Mouse (Mus musculus) midbrain, embryonic 14.5 days (tissue): ENCODE data around the gene Olfr678. TPM values are rescaled to one million over a fixed set of nuclear protein-coding genes. Genes with fewer than 3 reads are reported as not detected.

Experiments used
- polyA plus RNA-seq: library from polyadenylated mRNA; unstranded; fragments of >200 nt; fragmentation: Nextera tagmentation; extraction: Ambion mirVana; gene quantifications from 2 replicates; pipeline ENCODE4 v1.2.1, GENCODE M21; 2014

The Olfr678 gene
- polyA plus RNA-seq, 1 experiment from 2014 or later = not detected

Other genes starting within 250 kb of the Olfr678 start
- gene Usp17lb, start 221.9 kb upstream of the Olfr678 start, polyA plus RNA-seq = not detected in 2 replicates
- gene Usp17la, start 207.5 kb upstream of the Olfr678 start, polyA plus RNA-seq = not detected in 2 replicates
- gene Olfr665, start 186.4 kb upstream of the Olfr678 start, polyA plus RNA-seq = not detected in 2 replicates
- not detected in 2 replicates for gene Olfr666, start 168.5 kb upstream of the Olfr678 start, polyA plus RNA-seq
- gene Olfr667, start 143.0 kb upstream of the Olfr678 start, polyA plus RNA-seq = not detected in 2 replicates
- not detected in 2 replicates for gene Olfr668, start 136.4 kb upstream of the Olfr678 start, polyA plus RNA-seq
- not detected in 2 replicates for gene Olfr669, start 130.2 kb upstream of the Olfr678 start, polyA plus RNA-seq
- not detected in 2 replicates for gene Olfr670, start 101.9 kb upstream of the Olfr678 start, polyA plus RNA-seq
- gene Olfr671, start 85.3 kb upstream of the Olfr678 start, polyA plus RNA-seq = not detected in 2 replicates
- gene Olfr672, start 62.4 kb upstream of the Olfr678 start, polyA plus RNA-seq = not detected in 2 replicates
- gene Olfr675, start 36.0 kb upstream of the Olfr678 start, polyA plus RNA-seq = not detected in 2 replicates
- gene Olfr676, start 31.8 kb upstream of the Olfr678 start, polyA plus RNA-seq = not detected in 2 replicates
- not detected in 2 replicates for gene Olfr677, start 13.1 kb upstream of the Olfr678 start, polyA plus RNA-seq
- gene Olfr679, start 16.7 kb downstream of the Olfr678 start, polyA plus RNA-seq = not detected in 2 replicates
- gene Olfr680-ps1, start 28.3 kb downstream of the Olfr678 start, polyA plus RNA-seq = not detected in 2 replicates
- not detected in 2 replicates for gene Olfr681, start 52.4 kb downstream of the Olfr678 start, polyA plus RNA-seq
- not detected in 2 replicates for gene Olfr683, start 82.5 kb downstream of the Olfr678 start, polyA plus RNA-seq
- not detected in 2 replicates for gene Olfr684, start 99.2 kb downstream of the Olfr678 start, polyA plus RNA-seq
- gene Olfr685, start 121.5 kb downstream of the Olfr678 start, polyA plus RNA-seq = not detected in 2 replicates
- gene Olfr686, start 143.0 kb downstream of the Olfr678 start, polyA plus RNA-seq = not detected in 2 replicates
- gene Olfr688, start 223.6 kb downstream of the Olfr678 start, polyA plus RNA-seq = not detected in 2 replicates
- gene Olfr689, start 246.7 kb downstream of the Olfr678 start, polyA plus RNA-seq = 0.08 TPM in 1 of 2 replicates, not detected in the other